Mouse (Mus musculus) liver, postnatal 0 days (tissue): ENCODE results near the gene Mettl2.

Source experiments
- CTCF ChIP-seq: sonication (generic); IDR thresholded peaks from 2 replicates; pipeline ENCODE4 v1.5.1; 2016; ENCODE audit warnings: antibody characterized with exemption, low read depth
- EP300 ChIP-seq: IDR thresholded peaks from 2 replicates; pipeline ENCODE4 v1.6.1; 2016; ENCODE audit warnings: antibody characterized with exemption, low read depth, mild to moderate bottlenecking

- TF ChIP-seq EP300 (no peak), CTCF (no peak)
These were observed 53.3 kb downstream of the Mettl2 start for GRCm38 (mm10) chr11:105179523-105179922.
